Mouse (Mus musculus): Measurements from ENCODE around the gene Retreg2.

DNA sequence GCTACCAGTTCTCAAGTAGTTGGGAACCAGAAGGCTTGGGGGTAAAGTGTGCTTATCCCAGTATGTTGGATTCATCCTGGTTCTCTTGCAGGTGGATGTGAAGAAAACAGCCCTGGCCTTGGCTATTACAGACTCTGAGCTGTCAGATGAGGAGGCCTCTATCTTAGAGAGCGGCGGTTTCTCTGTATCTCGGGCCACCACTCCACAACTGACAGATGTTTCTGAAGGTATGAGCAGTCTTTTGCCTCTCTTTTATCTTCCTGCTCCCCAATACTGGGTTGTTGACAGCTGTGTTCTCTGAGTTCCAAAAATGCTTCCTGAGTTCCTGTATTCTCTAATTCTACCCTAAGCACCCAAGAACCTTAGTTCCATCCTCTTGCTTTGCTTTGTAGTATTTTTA, 3.0 kb downstream of the Retreg2 start:
- TF ChIP-seq CTCF (IDR thresholded peaks at IDR 0.05) (no peak), EP300 (IDR thresholded peaks at IDR 0.05) (no peak)

Measured in lung, postnatal 0 days (tissue).